In the genomic region with DNA sequence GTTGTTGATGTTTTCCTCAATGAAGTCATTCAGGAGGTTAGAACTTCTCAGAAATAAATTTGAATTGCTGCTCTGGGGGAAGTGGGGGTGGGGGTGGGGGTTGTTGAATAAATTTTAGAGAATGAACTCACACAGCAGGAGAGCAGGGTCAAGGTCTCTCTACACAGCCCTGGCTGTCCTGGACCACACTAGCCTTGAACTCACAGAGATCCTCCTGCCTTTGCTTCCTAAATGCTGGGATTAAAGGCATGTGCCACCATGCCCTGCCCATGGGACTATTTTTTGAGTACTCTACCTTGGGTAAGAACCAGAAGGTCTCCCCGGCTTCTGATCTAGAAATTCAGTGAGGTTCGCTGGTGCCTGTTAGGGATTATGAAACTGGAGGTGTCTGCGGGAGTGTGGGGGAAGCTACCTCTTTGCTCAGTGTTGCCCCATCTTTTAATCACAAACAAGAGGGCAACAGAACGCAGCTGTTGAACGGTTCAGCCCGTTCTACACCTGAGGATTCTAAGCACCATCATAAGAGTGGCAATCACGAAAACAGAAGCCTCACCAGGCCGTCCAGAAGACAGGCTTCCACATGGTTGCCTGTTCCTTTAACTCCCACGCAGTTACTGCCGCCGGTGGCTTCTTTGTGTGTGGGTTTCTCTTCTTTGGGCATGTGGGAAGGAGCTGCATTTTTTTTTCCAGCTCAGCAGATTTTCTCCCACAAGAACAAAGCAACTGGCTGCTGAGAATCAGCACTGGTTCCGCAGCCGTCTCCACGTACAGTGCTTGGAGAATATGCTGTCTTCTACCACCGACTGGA, we compare ENCODE assay signal across 11 mouse cellular contexts. TPM values are rescaled to one million over a fixed set of nuclear protein-coding genes. Genes with fewer than 3 reads are reported as not detected.
DNase-seq lines count a peak whose midpoint lies in the region; ATAC-seq and TF ChIP-seq lines count a peak whose summit lies in the region.
"Had no signal": no experiment of that assay in that cellular context is flagged by ENCODE, and none has a peak within 500 bp of the region (broad histone marks: within the 10 kb centered on the region; RNA-seq: fewer than 3 reads in every experiment).

No protein-coding gene starts in this region.

- H3K27ac ChIP-seq in kidney, postnatal 0 days, result no peak overlapping the region
- peak overlapping the region; percentile 34; the same call in 1 of the 2 replicates for H3K27ac ChIP-seq in midbrain, postnatal 0 days (ENCODE audit: low read depth, low read length)
- H3K27ac ChIP-seq in intestine, embryonic 15.5 days, result no peak overlapping the region
- H3K27ac ChIP-seq: heart, embryonic 10.5 days had no signal

- H3K9me3 ChIP-seq in kidney, postnatal 0 days (replicated peaks; ENCODE audit: low read length), result no peaks in the 10 kb centered on the region
- no peaks in the 10 kb centered on the region for H3K9me3 ChIP-seq in midbrain, postnatal 0 days (ENCODE audit: low read length)
- H3K9me3 ChIP-seq in intestine, embryonic 15.5 days, result no peaks in the 10 kb centered on the region
- H3K9me3 ChIP-seq: G1E; heart, embryonic 10.5 days had no signal

- no peak for ATAC-seq in kidney, postnatal 0 days (replicated peaks; ENCODE audit: low FRiP score, low read depth)
- peak; percentile 67 for ATAC-seq in midbrain, postnatal 0 days (ENCODE audit: low FRiP score)
- no peak for ATAC-seq in intestine, embryonic 15.5 days

- WGBS in kidney, postnatal 0 days, result 38% methylated on average over 15 of the region's 15 CpGs
- 44% methylated on average over 15 of the region's 15 CpGs for WGBS in midbrain, postnatal 0 days
- WGBS in intestine, embryonic 15.5 days, result 67% methylated on average over 15 of the region's 15 CpGs

- no peaks in the 10 kb centered on the region for H3K4me1 ChIP-seq in kidney, postnatal 0 days (replicated peaks; ENCODE audit: insufficient read depth, low read length)
- no peaks in the 10 kb centered on the region for H3K4me1 ChIP-seq in midbrain, postnatal 0 days (ENCODE audit: insufficient read depth, low read length)
- no peaks in the 10 kb centered on the region for H3K4me1 ChIP-seq in intestine, embryonic 15.5 days (replicated peaks)
- H3K4me1 ChIP-seq: heart, embryonic 10.5 days had no signal

- H3K36me3 ChIP-seq in kidney, postnatal 0 days (ENCODE audit: insufficient read depth, low read length), result no peaks in the 10 kb centered on the region
- no peaks in the 10 kb centered on the region for H3K36me3 ChIP-seq in midbrain, postnatal 0 days (ENCODE audit: insufficient read depth, low read length)
- no peaks in the 10 kb centered on the region for H3K36me3 ChIP-seq in intestine, embryonic 15.5 days
- H3K36me3 ChIP-seq: G1E; heart, embryonic 10.5 days had no signal

- H3K9ac ChIP-seq in kidney, postnatal 0 days (ENCODE audit: low read depth, low read length), result 0 out of 2 replicates have a peak overlapping the region, but pooled peaks have one; percentile 31
- H3K9ac ChIP-seq in midbrain, postnatal 0 days (replicated peaks; ENCODE audit: low read length, poor library complexity, severe bottlenecking), result no peak overlapping the region
- H3K9ac ChIP-seq in intestine, embryonic 15.5 days, result no peak overlapping the region

- TF ChIP-seq CTCF in kidney, postnatal 0 days (IDR thresholded peaks at IDR 0.05; ENCODE audit: low read depth), result no peak
- no peak for TF ChIP-seq CTCF in midbrain, postnatal 0 days (IDR thresholded peaks at IDR 0.05)

- peak; percentile 36 for DNase-seq in kidney, postnatal 0 days (ENCODE audit: low spot score)
- DNase-seq in kidney, adult 18-20 months, result no peak
- peak; percentile 50 for DNase-seq in ZHBTc4 (ENCODE audit: low read depth, low spot score)
- DNase-seq in frontal cortex, postnatal 36 days (ENCODE audit: low spot score in 2 of 2), result peak; percentile 42 to 70
- peak; percentile 45 for DNase-seq in midbrain, postnatal 0 days (ENCODE audit: low spot score)
- no peak for DNase-seq in spleen, adult 18-20 months
- DNase-seq in thymus, postnatal 14 days, result no peak
- DNase-seq: lung, postnatal 36 days had no signal

- H3K4me2 ChIP-seq in kidney, postnatal 0 days (ENCODE audit: low read length), result peak overlapping the region; percentile 27; the same call in 1 of the 2 replicates
- peak overlapping the region; percentile 26 for H3K4me2 ChIP-seq in midbrain, postnatal 0 days (ENCODE audit: low read depth, low read length, poor library complexity, severe bottlenecking)
- H3K4me2 ChIP-seq in intestine, embryonic 15.5 days (replicated peaks), result no peak overlapping the region

- no peak overlapping the region for H3K4me3 ChIP-seq in kidney, postnatal 0 days (replicated peaks; ENCODE audit: low read depth, low read length)
- H3K4me3 ChIP-seq in midbrain, postnatal 0 days (ENCODE audit: low read depth, low read length), result no peak overlapping the region
- no peak overlapping the region for H3K4me3 ChIP-seq in intestine, embryonic 15.5 days (replicated peaks)
- H3K4me3 ChIP-seq: heart, embryonic 10.5 days had no signal

- no peaks in the 10 kb centered on the region for H3K27me3 ChIP-seq in kidney, postnatal 0 days (ENCODE audit: insufficient read depth, low read length)
- no peaks in the 10 kb centered on the region for H3K27me3 ChIP-seq in midbrain, postnatal 0 days (ENCODE audit: insufficient read depth, low read length)
- H3K27me3 ChIP-seq in intestine, embryonic 15.5 days (replicated peaks), result no peaks in the 10 kb centered on the region

RNA-seq across cellular contexts. Expression of a gene that starts 25.5 kb away (rescaled TPM):
- polyA plus RNA-seq in kidney, postnatal 0 days (2015; fragmentation: Nextera tagmentation; extraction: Ambion mirVana), result 0.08 and 0.13 TPM in 2 replicates
- total RNA-seq in midbrain, postnatal 0 days (2014; rRNA removed), result 2.9 and 3.4 TPM in 2 replicates
- 0.34 and 0.41 TPM in 2 replicates for polyA plus RNA-seq in midbrain, postnatal 0 days (2015; fragmentation: Nextera tagmentation; extraction: Ambion mirVana)
- 0.26 and 0.27 TPM in 2 replicates for polyA plus RNA-seq in intestine, embryonic 15.5 days (2015; fragmentation: Nextera tagmentation; extraction: Ambion mirVana)
- polyA plus RNA-seq: G1E had no signal

RNA-seq across cellular contexts. Expression of a gene that starts 41.1 kb away (rescaled TPM):
- polyA plus RNA-seq in kidney, postnatal 0 days (2015; fragmentation: Nextera tagmentation; extraction: Ambion mirVana), result 153 and 180 TPM in 2 replicates
- total RNA-seq in midbrain, postnatal 0 days (2014; rRNA removed), result 291 and 374 TPM in 2 replicates
- 416 and 428 TPM in 2 replicates for polyA plus RNA-seq in midbrain, postnatal 0 days (2015; fragmentation: Nextera tagmentation; extraction: Ambion mirVana)
- 235 and 254 TPM in 2 replicates for polyA plus RNA-seq in intestine, embryonic 15.5 days (2015; fragmentation: Nextera tagmentation; extraction: Ambion mirVana)

Comparison
In these comparisons a context has a peak if more than half of its experiments do, and no peak if none do; other contexts are left out.
1. DNase-seq: peak in kidney, postnatal 0 days (single experiment), ZHBTc4 (single experiment), frontal cortex, postnatal 36 days (2 of 2) and midbrain, postnatal 0 days (single experiment); none in kidney, adult 18-20 months (single experiment), spleen, adult 18-20 months (0 of 2) and thymus, postnatal 14 days (single experiment).